Mouse (Mus musculus) hindbrain, embryonic 15.5 days (tissue): ENCODE results near the gene Gm7138. TPM values are rescaled to one million over a fixed set of nuclear protein-coding genes. Genes with fewer than 3 reads are reported as not detected.
"Not testable (repeated sequence)": the region's sequence is repeated elsewhere in the genome, so short reads cannot be mapped to it uniquely, and the experiment has no call there.

Experiments
- ATAC-seq: fragments of 200-750 bp; cut with Nextera tagmentation; 2 replicates; pipeline ENCODE4 v1.8.0; 2017; ENCODE audit warnings: low read depth, moderate number of reproducible peaks, moderate TSS enrichment; ENCODE audit not compliant: low FRiP score
- H3K27ac ChIP-seq: fragments of 300-500 bp; sonication (generic); replicated peaks from 2 replicates; pipeline ENCODE4 v1.5.1; 2015; ENCODE audit warnings: mild to moderate bottlenecking, inconsistent platforms
- H3K27me3 ChIP-seq: fragments of 300-500 bp; sonication (generic); 2 replicates; pipeline ENCODE4 v1.6.1; 2015; ENCODE audit warnings: control low read depth, inconsistent platforms
- H3K36me3 ChIP-seq: fragments of 300-500 bp; sonication (generic); 2 replicates; pipeline ENCODE4 v1.6.1; 2015; ENCODE audit warnings: control low read depth, inconsistent platforms
- H3K4me1 ChIP-seq: fragments of 300-500 bp; sonication (generic); replicated peaks from 2 replicates; pipeline ENCODE4 v1.6.1; 2015; ENCODE audit warnings: control low read depth, inconsistent platforms
- H3K4me2 ChIP-seq: fragments of 300-500 bp; sonication (generic); 2 replicates; pipeline ENCODE4 v1.6.1; 2015; ENCODE audit warnings: moderate library complexity, mild to moderate bottlenecking, inconsistent platforms
- H3K4me3 ChIP-seq: fragments of 300-500 bp; sonication (generic); 2 replicates; pipeline ENCODE4 v1.5.1; 2015; ENCODE audit warnings: mild to moderate bottlenecking, inconsistent platforms
- H3K9ac ChIP-seq: fragments of 300-500 bp; sonication (generic); 2 replicates; pipeline ENCODE4 v1.6.1; 2015; ENCODE audit warnings: inconsistent platforms
- H3K9me3 ChIP-seq: fragments of 300-500 bp; sonication (generic); 2 replicates; pipeline ENCODE4 v1.6.1; 2016; ENCODE audit warnings: control low read depth, inconsistent platforms
- WGBS: fragments of 180-500 bp; shearing (Covaris S2); methylation state at CpG from one replicate; pipeline ENCODE4 v1.1.7; 2015; 5-methylcytosine and 5-hydroxymethylcytosine counted together
- polyA plus RNA-seq: library from polyadenylated mRNA; unstranded; fragments of >200 nt; fragmentation: Nextera tagmentation; extraction: Ambion mirVana; gene quantifications from 2 replicates; pipeline ENCODE4 v1.2.1, GENCODE M21; 2015

Gm7138 gene
- polyA plus RNA-seq = not detected in 2 replicates

DNA sequence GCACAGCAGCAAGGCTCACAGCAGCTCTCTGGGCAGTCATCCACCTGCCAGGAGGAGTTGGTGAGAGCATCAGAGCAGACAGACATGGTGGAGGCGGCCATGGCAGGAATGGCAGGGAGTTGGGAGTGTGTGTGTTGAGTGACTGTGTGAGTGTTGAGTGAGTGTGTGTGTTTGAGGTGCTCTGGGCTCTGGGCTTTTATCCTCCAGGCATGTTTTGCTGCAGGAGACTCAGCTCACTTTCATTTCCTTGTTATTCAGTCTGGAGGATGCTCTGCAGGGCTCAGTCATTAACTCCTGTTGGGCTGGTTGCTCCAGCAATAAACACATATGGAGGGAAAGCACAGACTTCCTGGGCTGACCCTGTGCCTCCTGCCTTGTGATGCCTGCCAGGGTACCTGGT, at the start of gene Gm7138:
Gene Gm7138 (minus strand): TSS at position 101 of the 400 bp plus-strand sequence.
- H3K4me3 ChIP-seq, H3K9me3 ChIP-seq, H3K27ac ChIP-seq, H3K36me3 ChIP-seq, H3K4me1 ChIP-seq, H3K27me3 ChIP-seq, H3K9ac ChIP-seq, H3K4me2 ChIP-seq, ATAC-seq: not testable (repeated sequence)
- WGBS = 62% methylated on average over 1 of the region's 1 CpGs

DNA sequence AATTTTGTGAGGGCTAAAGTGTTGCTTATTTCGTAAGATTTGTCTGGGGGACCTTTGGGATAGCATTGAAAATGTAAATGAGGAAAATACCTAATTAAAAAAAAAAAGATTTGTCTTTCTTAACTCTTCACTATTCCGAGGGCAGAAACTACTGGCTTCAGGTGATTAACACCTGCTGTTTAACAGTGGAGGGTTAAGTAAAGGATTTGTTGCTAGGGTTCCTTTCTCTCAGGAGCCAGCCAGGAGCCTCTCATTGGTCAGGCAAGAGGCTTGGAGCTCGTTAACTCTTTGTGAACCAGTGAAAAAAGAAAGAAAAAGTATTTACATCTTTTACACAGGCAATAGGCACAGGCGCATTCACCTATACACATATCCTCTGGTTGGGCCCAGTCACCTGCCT, 42.5 kb upstream of the Gm7138 start:
- H3K4me1 ChIP-seq = 0 out of 2 replicates have a peak, but pooled peaks cover 4% of the 10 kb centered on the region
- H3K36me3 ChIP-seq = no peaks in the 10 kb centered on the region
- H3K4me3 ChIP-seq = no peak overlapping the region
- H3K9me3 ChIP-seq = peaks cover 3% of the 10 kb centered on the region; the same call in 1 of the 2 replicates
- no peak overlapping the region for H3K27ac ChIP-seq
- no peaks in the 10 kb centered on the region for H3K27me3 ChIP-seq
- WGBS = 54% methylated on average over 4 of the region's 4 CpGs
- ATAC-seq = no peak
- no peak overlapping the region for H3K4me2 ChIP-seq
- no peak overlapping the region for H3K9ac ChIP-seq

DNA sequence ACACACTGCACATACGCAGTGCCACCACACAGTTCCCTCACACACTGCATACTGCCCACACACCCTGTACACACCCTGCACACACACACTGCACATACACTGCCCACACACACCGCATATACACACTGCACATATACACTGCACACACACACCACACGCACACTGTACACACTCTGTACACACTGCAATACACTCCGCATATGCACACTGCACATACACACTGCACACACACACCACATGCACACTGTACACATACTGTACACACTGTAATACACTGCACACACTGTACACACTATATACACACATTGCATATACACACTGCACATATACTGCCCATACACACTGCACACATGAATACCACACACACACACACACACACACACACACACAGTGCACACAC, 41.8 kb upstream of the Gm7138 start:
- no peaks in the 10 kb centered on the region for H3K27me3 ChIP-seq
- ATAC-seq = peak; percentile 63; the same call in 1 of the 2 replicates
- 98% methylated on average over 4 of the region's 4 CpGs for WGBS
- no peak overlapping the region for H3K9ac ChIP-seq
- H3K36me3 ChIP-seq = no peaks in the 10 kb centered on the region
- H3K9me3 ChIP-seq = peaks cover 3% of the 10 kb centered on the region; the same call in 1 of the 2 replicates
- H3K27ac ChIP-seq = no peak overlapping the region
- 0 out of 2 replicates have a peak, but pooled peaks cover 4% of the 10 kb centered on the region for H3K4me1 ChIP-seq
- H3K4me2 ChIP-seq = no peak overlapping the region
- no peak overlapping the region for H3K4me3 ChIP-seq

DNA sequence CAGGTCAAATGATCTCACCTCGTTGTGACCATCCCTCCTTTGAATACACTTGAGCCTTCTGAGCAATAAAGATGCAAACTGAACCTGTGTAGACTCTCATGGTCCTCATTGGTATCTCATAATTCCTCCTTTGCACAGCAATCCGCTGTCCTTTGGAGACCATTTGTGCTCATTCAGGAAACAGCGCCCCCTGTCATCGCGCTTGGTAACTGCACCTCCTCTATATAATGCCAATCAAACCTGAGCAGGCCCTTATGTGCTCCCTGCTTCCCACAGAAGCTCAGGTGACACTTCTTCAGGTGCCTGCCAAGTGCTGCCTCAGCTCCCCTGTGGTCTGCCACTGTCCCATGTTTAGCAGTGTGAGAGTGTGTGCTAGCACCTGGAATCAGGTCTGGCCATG, 38.8 kb upstream of the Gm7138 start:
- 0 out of 2 replicates have a peak, but pooled peaks cover 4% of the 10 kb centered on the region for H3K4me1 ChIP-seq
- no peaks in the 10 kb centered on the region for H3K27me3 ChIP-seq
- H3K4me3 ChIP-seq = no peak overlapping the region
- no peak overlapping the region for H3K9ac ChIP-seq
- no peak overlapping the region for H3K4me2 ChIP-seq
- no peaks in the 10 kb centered on the region for H3K9me3 ChIP-seq
- WGBS = 35% methylated on average over 5 of the region's 5 CpGs
- no peak overlapping the region for H3K27ac ChIP-seq
- no peaks in the 10 kb centered on the region for H3K36me3 ChIP-seq
- ATAC-seq = no peak

DNA sequence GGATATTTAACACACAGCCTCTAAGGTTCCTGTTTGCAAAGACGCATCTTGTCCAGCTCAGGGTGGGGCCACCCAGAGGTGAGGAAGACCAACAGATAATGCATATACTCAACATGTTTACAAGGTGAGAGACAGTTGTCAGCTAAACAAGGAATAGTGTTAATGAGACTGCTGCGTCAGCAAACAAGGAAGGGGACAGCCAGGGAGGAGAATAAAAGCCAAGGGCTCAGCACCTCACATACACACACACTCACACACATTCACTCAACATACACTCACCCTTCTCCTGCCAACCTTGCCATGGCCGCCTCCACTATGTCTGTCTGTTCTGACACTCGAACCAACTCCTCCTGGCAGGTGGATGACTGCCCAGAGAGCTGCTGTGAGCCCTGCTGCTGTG, 37.6 kb upstream of the Gm7138 start, which contains the start of gene Gm2696:
Gene Gm2696 (plus strand): TSS at position 301 of the 400 bp plus-strand sequence.
- H3K36me3 ChIP-seq = no peaks in the 10 kb centered on the region
- H3K4me2 ChIP-seq = no peak within 1 kb of the TSS
- WGBS = 62% methylated on average over 4 of the region's 4 CpGs
- no peak within 1 kb of the TSS for H3K9ac ChIP-seq
- H3K4me3 ChIP-seq = no peak within 1 kb of the TSS
- 0 out of 2 replicates have a peak, but pooled peaks cover 4% of the 10 kb centered on the region for H3K4me1 ChIP-seq
- H3K27me3 ChIP-seq = no peaks in the 10 kb centered on the region
- no peaks in the 10 kb centered on the region for H3K9me3 ChIP-seq
- ATAC-seq = no peak
- no peak within 1 kb of the TSS for H3K27ac ChIP-seq

DNA sequence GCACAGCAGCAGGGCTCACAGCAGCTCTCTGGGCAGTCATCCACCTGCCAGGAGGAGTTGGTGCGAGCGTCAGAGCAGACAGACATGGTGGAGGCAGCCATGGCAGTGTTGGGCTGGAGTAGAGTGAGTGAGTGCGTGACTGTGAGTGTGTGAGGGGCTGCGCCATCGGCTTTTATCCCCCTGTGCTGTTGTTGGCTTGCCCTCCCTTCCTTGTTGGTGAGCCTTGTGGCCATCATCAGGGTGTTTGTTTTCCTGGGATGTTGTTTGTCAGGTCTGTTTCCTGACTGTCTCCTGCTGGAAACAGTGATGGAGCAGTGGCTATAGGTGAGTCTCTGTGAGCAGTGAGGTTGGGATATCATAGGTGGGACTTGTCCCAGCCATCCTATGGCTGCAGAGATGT, 35.0 kb upstream of the Gm7138 start, which contains the start of gene Gm9507:
Gene Gm9507 (minus strand): TSS at position 101 of the 400 bp plus-strand sequence.
- no peak within 1 kb of the TSS for H3K4me3 ChIP-seq
- no peaks in the 10 kb centered on the region for H3K27me3 ChIP-seq
- no peak for ATAC-seq
- H3K27ac ChIP-seq = no peak within 1 kb of the TSS
- no peak within 1 kb of the TSS for H3K9ac ChIP-seq
- 0 out of 2 replicates have a peak, but pooled peaks cover 4% of the 10 kb centered on the region for H3K4me1 ChIP-seq
- no peaks in the 10 kb centered on the region for H3K9me3 ChIP-seq
- H3K4me2 ChIP-seq = no peak within 1 kb of the TSS
- WGBS = 75% methylated on average over 5 of the region's 5 CpGs
- no peaks in the 10 kb centered on the region for H3K36me3 ChIP-seq

DNA sequence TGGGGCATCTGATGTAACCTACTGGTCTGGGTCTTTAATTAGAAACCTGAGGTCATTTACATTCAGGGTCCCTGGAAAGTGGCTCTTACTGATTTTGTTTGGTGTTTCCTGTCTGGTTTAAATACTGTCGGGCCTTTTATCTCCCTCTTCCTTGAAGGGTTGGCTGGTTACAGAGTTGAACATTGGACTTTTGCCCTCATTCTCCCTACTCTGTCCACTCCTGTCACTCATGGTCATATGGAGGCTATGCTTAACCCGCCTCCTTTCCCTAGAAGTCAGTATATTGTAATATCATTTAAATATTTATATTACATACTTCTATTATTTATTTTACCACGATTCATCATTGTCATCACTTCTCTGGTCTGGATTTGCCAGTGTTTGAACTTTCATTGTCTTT, 27.4 kb upstream of the Gm7138 start:
- H3K4me1 ChIP-seq = no peaks in the 10 kb centered on the region
- ATAC-seq = no peak
- no peaks in the 10 kb centered on the region for H3K36me3 ChIP-seq
- H3K9me3 ChIP-seq = no peaks in the 10 kb centered on the region
- H3K4me3 ChIP-seq = no peak overlapping the region
- no peak overlapping the region for H3K9ac ChIP-seq
- H3K27ac ChIP-seq = no peak overlapping the region
- H3K27me3 ChIP-seq = no peaks in the 10 kb centered on the region
- WGBS = 83% methylated on average over 3 of the region's 3 CpGs
- no peak overlapping the region for H3K4me2 ChIP-seq

DNA sequence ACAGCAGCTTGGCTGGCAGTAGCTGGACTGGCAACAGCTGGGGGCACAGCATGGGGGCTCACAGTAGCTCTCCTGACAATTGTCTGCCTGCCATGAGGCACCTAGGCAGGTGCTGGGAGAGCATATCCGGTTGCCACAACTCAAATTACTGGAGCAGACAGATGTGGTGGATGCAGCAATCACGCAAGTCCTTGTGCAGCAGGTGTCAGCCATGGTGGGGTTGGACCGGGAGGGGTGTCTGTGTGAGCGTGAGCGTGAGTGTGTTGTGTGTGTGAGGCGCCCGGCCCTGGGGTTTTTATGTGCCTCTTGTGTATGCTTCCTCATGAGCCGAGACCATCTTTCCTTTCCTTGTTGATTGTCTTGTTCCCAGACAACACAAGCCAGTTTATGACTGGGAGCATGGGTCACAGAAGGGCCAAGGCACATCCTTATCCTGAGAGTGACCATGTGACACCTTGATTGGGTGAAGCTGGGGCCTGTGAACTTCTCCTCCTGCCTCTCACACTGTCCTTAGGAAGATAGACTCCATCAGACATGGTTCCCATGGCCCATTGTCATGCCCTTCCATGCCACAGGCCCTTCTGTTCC, 22.3 kb upstream of the Gm7138 start, which contains the start of gene Gm19668:
Gene Gm19668 (minus strand): TSS at position 213 of the 588 bp plus-strand sequence.
- no peaks in the 10 kb centered on the region for H3K36me3 ChIP-seq
- H3K4me3 ChIP-seq = no peak within 1 kb of the TSS
- no peaks in the 10 kb centered on the region for H3K4me1 ChIP-seq
- no peak within 1 kb of the TSS for H3K9ac ChIP-seq
- H3K27me3 ChIP-seq = no peaks in the 10 kb centered on the region
- WGBS = 53% methylated on average over 8 of the region's 8 CpGs
- ATAC-seq = no peak
- H3K27ac ChIP-seq = no peak within 1 kb of the TSS
- H3K4me2 ChIP-seq = no peak within 1 kb of the TSS
- H3K9me3 ChIP-seq = no peaks in the 10 kb centered on the region

DNA sequence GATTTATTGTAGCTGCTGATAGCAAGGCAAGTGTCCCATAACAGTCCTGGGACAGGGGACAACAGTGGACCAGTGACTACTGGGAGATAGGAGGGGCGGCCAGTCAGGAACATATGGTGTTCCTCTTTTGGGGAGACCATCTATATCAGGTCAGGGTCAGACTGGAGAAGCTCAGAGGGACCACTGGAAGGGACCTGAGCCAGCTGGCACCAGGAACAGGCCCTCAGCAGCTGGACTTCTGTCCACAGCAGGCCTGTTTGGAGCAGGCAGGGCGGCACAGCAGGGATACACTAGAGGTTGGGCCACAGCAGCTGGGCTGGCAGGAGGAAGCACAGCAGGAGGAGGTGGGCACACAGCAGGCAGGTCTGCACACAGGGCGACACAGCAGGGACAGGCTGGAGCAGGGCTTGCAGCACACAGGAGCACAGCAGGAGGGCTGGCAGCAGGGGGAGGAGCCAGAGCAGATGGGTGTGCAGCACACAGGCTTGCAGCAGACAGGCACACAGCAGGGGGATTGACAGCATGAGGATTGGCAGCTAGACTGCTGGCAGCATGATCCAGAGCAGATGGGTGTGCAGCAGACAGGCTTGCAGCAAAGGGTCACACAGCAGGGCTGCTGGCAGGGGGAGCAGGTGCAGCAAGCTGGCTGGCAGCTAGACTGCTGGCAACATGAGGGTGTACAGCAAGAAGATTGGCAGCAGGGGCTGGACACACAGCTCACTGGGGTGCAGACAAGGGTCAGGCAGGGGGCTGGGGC, 21.6 kb upstream of the Gm7138 start:
- H3K4me3 ChIP-seq, H3K4me2 ChIP-seq, H3K27me3 ChIP-seq, ATAC-seq, H3K27ac ChIP-seq, H3K9me3 ChIP-seq, H3K4me1 ChIP-seq, H3K36me3 ChIP-seq, H3K9ac ChIP-seq: not testable (repeated sequence)
- WGBS = 34% methylated on average over 3 of the region's 3 CpGs

DNA sequence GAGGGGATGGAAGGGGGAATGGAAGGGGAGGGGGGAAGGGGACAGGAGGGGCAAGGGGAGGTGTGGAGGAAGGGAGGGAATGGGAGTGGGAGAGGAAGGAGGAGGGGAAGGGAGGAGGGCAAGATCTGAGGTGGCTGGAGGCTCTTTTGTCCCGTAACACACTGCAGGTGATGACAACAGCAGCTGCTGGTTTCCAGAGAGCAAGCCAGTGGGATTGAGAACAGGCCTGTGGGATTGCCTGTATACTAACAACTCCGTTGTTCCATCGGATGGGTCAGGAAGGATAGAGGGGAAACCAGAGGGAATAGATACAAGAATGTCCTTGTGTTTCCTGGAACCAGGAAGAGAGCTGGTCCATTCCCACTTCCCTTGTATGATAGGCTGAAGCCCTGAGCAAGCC, 20.9 kb upstream of the Gm7138 start:
- H3K9me3 ChIP-seq = no peaks in the 10 kb centered on the region
- 22% methylated on average over 3 of the region's 3 CpGs for WGBS
- no peak overlapping the region for H3K27ac ChIP-seq
- no peak for ATAC-seq
- no peak overlapping the region for H3K9ac ChIP-seq
- no peak overlapping the region for H3K4me2 ChIP-seq
- no peaks in the 10 kb centered on the region for H3K4me1 ChIP-seq
- H3K4me3 ChIP-seq = no peak overlapping the region
- no peaks in the 10 kb centered on the region for H3K36me3 ChIP-seq
- no peaks in the 10 kb centered on the region for H3K27me3 ChIP-seq

DNA sequence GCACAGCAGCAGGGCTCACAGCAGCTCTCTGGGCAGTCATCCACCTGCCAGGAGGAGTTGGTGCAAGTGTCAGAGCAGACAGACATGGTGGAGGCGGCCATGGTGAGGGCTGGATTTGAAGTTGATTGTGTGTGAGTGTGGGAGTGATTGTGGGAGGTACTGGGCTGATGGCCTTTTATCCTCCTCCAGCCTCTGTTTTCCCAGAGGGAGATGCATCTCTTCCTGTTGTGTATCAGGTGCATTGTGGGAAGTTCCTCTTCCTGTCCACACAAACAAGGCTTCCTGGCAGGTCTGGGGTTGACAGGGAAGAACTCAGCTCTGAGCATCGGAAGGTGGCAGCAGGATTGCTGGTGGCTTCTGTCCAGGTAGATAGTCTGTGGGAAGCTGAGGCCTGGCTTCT, 18.2 kb upstream of the Gm7138 start, which contains the start of gene Gm9639:
Gene Gm9639 (minus strand): TSS at position 101 of the 400 bp plus-strand sequence.
- Histone ChIP-seq H3K9me3 (no peaks in the 10 kb centered on the region), H3K36me3 (no peaks in the 10 kb centered on the region), H3K27ac (no peak within 1 kb of the TSS), H3K4me1 (no peaks in the 10 kb centered on the region), H3K9ac (no peak within 1 kb of the TSS), H3K27me3 (no peaks in the 10 kb centered on the region), H3K4me3 (no peak within 1 kb of the TSS), H3K4me2 (no peak within 1 kb of the TSS)
- 68% methylated on average over 2 of the region's 2 CpGs for WGBS
- ATAC-seq = no peak

DNA sequence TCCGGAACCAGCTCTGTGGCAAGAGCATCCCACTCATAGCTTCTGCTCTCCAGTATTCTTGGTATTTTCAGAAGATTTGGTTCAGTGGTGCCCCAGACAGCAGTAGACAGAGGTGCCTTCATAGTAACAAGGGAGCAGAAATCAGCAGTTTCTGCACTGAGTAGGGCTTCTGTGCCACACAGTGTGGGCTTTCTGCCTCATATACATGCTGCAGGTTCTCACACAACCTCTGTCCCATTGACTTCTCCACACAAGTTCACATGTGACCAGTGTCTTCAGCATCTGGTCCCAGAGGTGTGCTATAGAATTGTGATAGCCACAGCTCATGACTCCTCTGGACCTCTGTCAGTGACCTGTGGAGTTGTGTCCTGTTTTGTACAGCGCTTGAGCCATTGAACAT, 11.9 kb upstream of the Gm7138 start:
- Histone ChIP-seq H3K4me2 (no peak overlapping the region), H3K4me3 (no peak overlapping the region)
- no peak for ATAC-seq

More for the DNA sequence above, 11.9 kb upstream of the Gm7138 start:
- no peaks in the 10 kb centered on the region for H3K27me3 ChIP-seq
- H3K9me3 ChIP-seq = no peaks in the 10 kb centered on the region
- no peaks in the 10 kb centered on the region for H3K4me1 ChIP-seq
- H3K9ac ChIP-seq = no peak overlapping the region
- H3K27ac ChIP-seq = no peak overlapping the region
- 81% methylated on average over 2 of the region's 2 CpGs for WGBS
- no peaks in the 10 kb centered on the region for H3K36me3 ChIP-seq
